8 mouse cellular contexts compared by ENCODE assay signal in genomic region chr14:43983897-43984296, GRCm38 (mm10). TPM values are rescaled to one million over a fixed set of nuclear protein-coding genes. Genes with fewer than 3 reads are reported as not detected.
DNase-seq lines count a peak whose midpoint lies in the region; ATAC-seq lines count a peak whose summit lies in the region.

No protein-coding gene starts in this region.

- H3K9ac ChIP-seq in hindbrain, embryonic 16.5 days (ENCODE audit: low read depth, low read length): no peak overlapping the region

- no peaks in the 10 kb centered on the region for H3K27me3 ChIP-seq in hindbrain, embryonic 16.5 days (replicated peaks; ENCODE audit: control insufficient read depth, insufficient read depth, low read length)

- no peaks in the 10 kb centered on the region for H3K36me3 ChIP-seq in hindbrain, embryonic 16.5 days (ENCODE audit: control insufficient read depth, insufficient read depth, low read length)

- H3K4me1 ChIP-seq in hindbrain, embryonic 16.5 days (ENCODE audit: control insufficient read depth, insufficient read depth, low read depth, low read length): no peaks in the 10 kb centered on the region

- ATAC-seq in hindbrain, embryonic 16.5 days: 0 out of 2 replicates have a peak, but pooled peaks have one; percentile 65

- no peaks in the 10 kb centered on the region for H3K9me3 ChIP-seq in hindbrain, embryonic 16.5 days (ENCODE audit: control insufficient read depth, low read length)

- 0% methylated on average over 3 of the region's 4 CpGs for WGBS in hindbrain, embryonic 16.5 days

- DNase-seq in ZHBTc4 (ENCODE audit: low read depth, low spot score): peak; percentile 69
- peak; percentile 15 to 16 for DNase-seq in cerebellum, postnatal 36 days
- DNase-seq in gastrocnemius, adult 8-10 months (ENCODE audit: low spot score in 2 of 2): peak; percentile 4 to 5
- peak; percentile 13 for DNase-seq in left cerebral cortex, adult 11 months (ENCODE audit: low spot score)
- DNase-seq in lung, postnatal 4 days: peak; percentile 32 to 60
- DNase-seq in retina, postnatal 7 days (ENCODE audit: low read depth, low spot score): peak; percentile 14
- peak; percentile 26 to 50 for DNase-seq in urinary bladder, postnatal 36 days (ENCODE audit: low spot score in 2 of 2)

- H3K4me3 ChIP-seq in hindbrain, embryonic 16.5 days (ENCODE audit: low read length): no peak overlapping the region

- no peak overlapping the region for H3K27ac ChIP-seq in hindbrain, embryonic 16.5 days (ENCODE audit: low read depth, low read length)

- no peak overlapping the region for H3K4me2 ChIP-seq in hindbrain, embryonic 16.5 days (ENCODE audit: low read length)

RNA-seq across cellular contexts. Expression of gene Ang6, which starts 18.2 kb away (rescaled TPM):
- total RNA-seq in gastrocnemius, adult 8-10 months (2022): not detected
- polyA plus RNA-seq in hindbrain, embryonic 16.5 days (2015; fragmentation: Nextera tagmentation; extraction: Ambion mirVana): not detected in 2 replicates

RNA-seq across cellular contexts. Expression of gene Ang5, which starts 27.0 kb away (rescaled TPM):
- not detected for total RNA-seq in gastrocnemius, adult 8-10 months (2022)
- not detected in 2 replicates for polyA plus RNA-seq in hindbrain, embryonic 16.5 days (2015; fragmentation: Nextera tagmentation; extraction: Ambion mirVana)

RNA-seq across cellular contexts. Expression of gene Gm8113, which starts 58.7 kb away (rescaled TPM):
- under 1 TPM in 3 of 4 experiments, not detected in 1; 0.13 to 0.22 (median 0.17) TPM for total RNA-seq in gastrocnemius, adult 8-10 months (2022)
- 4.6 and 5.1 TPM in 2 replicates for polyA plus RNA-seq in hindbrain, embryonic 16.5 days (2015; fragmentation: Nextera tagmentation; extraction: Ambion mirVana)

Comparison
In these comparisons a context has a peak if more than half of its experiments do, and no peak if none do; other contexts are left out.
1. DNase-seq: peak in every context shown above with its lines; median percentile 69 in ZHBTc4; 46 in lung, postnatal 4 days; 38 in urinary bladder, postnatal 36 days; 16 in cerebellum, postnatal 36 days; 14 in retina, postnatal 7 days; 13 in left cerebral cortex, adult 11 months; 4 in gastrocnemius, adult 8-10 months.